Mouse (Mus musculus) cerebellum, adult (tissue): ENCODE results near the gene Gm20388.

Experiments used
- ATAC-seq: cut with Nextera tagmentation; 2 replicates; pipeline ENCODE4 v1.9.2; 2017; ENCODE audit warnings: mild to moderate bottlenecking, moderate library complexity, mixed read lengths; ENCODE audit not compliant: insufficient number of reproducible peaks, low FRiP score, low TSS enrichment

The Gm20388 gene

GRCm38 (mm10) chr8:122666827-122667226 is 2756.2 kb downstream of the Gm20388 start:
- ATAC-seq = no peak

GRCm38 (mm10) chr8:122667854-122668253 is 2757.2 kb downstream of the Gm20388 start:
- no peak for ATAC-seq

GRCm38 (mm10) chr8:122669370-122669769 is 2758.7 kb downstream of the Gm20388 start:
- no peak for ATAC-seq

GRCm38 (mm10) chr8:122670001-122670400 is 2759.4 kb downstream of the Gm20388 start:
- ATAC-seq = no peak

GRCm38 (mm10) chr8:122670718-122671117 is 2760.1 kb downstream of the Gm20388 start:
- no peak for ATAC-seq

GRCm38 (mm10) chr8:122671894-122672293 is 2761.3 kb downstream of the Gm20388 start:
- ATAC-seq = no peak

GRCm38 (mm10) chr8:122673989-122674388 is 2763.3 kb downstream of the Gm20388 start:
- ATAC-seq = no peak

- no peak for ATAC-seq
Observed at GRCm38 (mm10) chr8:122674999-122675398, 2764.4 kb downstream of the Gm20388 start.

- no peak for ATAC-seq
Observed at GRCm38 (mm10) chr8:122675596-122676420, 2765.2 kb downstream of the Gm20388 start.

- peak; percentile 72 for ATAC-seq
Observed at GRCm38 (mm10) chr8:122676621-122677480, 2766.2 kb downstream of the Gm20388 start.

GRCm38 (mm10) chr8:122677481-122678021 is 2766.9 kb downstream of the Gm20388 start:
- peak; percentile 34 for ATAC-seq

GRCm38 (mm10) chr8:122678061-122678895 is 2767.6 kb downstream of the Gm20388 start:
- peak; percentile 4; the same call in 1 of the 2 replicates for ATAC-seq

- ATAC-seq = no peak
Observed at GRCm38 (mm10) chr8:122678896-122679210, 2768.2 kb downstream of the Gm20388 start.

- ATAC-seq = no peak
Observed at GRCm38 (mm10) chr8:122679325-122679920, 2768.8 kb downstream of the Gm20388 start.

- ATAC-seq = no peak
Observed at GRCm38 (mm10) chr8:122680171-122680570, 2769.5 kb downstream of the Gm20388 start.

GRCm38 (mm10) chr8:122682820-122683219 is 2772.2 kb downstream of the Gm20388 start:
- ATAC-seq = no peak

- peak; percentile 82; the same call in 1 of the 2 replicates for ATAC-seq
Observed at GRCm38 (mm10) chr8:122685097-122685861, 2774.6 kb downstream of the Gm20388 start.

GRCm38 (mm10) chr8:122686879-122687278 is 2776.2 kb downstream of the Gm20388 start:
- ATAC-seq = no peak

GRCm38 (mm10) chr8:122689315-122689714 is 2778.7 kb downstream of the Gm20388 start:
- ATAC-seq = no peak
